Mouse (Mus musculus): ENCODE results near the gene Myb.

DNA sequence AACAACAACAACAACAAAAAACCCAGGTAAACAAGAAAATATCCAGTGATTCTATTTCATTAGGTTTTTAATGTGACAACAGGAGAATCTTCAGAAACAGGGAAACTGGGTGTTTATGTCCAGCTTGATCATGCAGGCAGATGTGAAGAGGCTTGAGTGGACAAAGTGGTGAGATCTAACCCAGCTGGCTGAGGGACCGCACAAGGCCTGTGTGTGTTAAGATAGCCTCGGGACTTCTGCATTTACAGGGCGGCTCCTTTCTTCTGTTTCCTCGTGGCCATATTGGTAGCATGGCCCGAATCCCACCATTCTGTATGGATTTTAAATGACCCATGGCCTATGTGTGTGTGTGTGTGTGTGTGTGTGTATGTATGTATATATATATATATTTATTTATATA, 52.6 kb downstream of the Myb start:
- TF ChIP-seq POLR2A (IDR thresholded peaks at IDR 0.05; ENCODE audit: low read depth, low read length) (no peak), CTCF (IDR thresholded peaks at IDR 0.05; ENCODE audit: extremely low read depth, insufficient read depth, insufficient read length, insufficient replicate concordance) (no peak)
